Mouse (Mus musculus): ENCODE data around the gene Phf20. TPM values are rescaled to one million over a fixed set of nuclear protein-coding genes. Genes with fewer than 3 reads are reported as not detected.
"Not testable (repeated sequence)": the region's sequence is repeated elsewhere in the genome, so short reads cannot be mapped to it uniquely, and the experiment has no call there.

The Phf20 gene
- polyA plus RNA-seq, 3 experiments from 2014 or later = 56.7 to 100 (median 81.3) TPM

GRCm38 (mm10) chr2:156201486-156201885 lies 5.2 kb downstream of the Phf20 start:
- ATAC-seq = no peak

- ATAC-seq = no peak
Measured at GRCm38 (mm10) chr2:156202848-156203437, 6.7 kb downstream of the Phf20 start.

- ATAC-seq = no peak
Measured at GRCm38 (mm10) chr2:156203917-156204316, 7.7 kb downstream of the Phf20 start.

GRCm38 (mm10) chr2:156217786-156218185 lies 21.5 kb downstream of the Phf20 start:
- no peak for ATAC-seq

GRCm38 (mm10) chr2:156222100-156222499 lies 25.8 kb downstream of the Phf20 start:
- ATAC-seq = no peak

- ATAC-seq = no peak
Measured at GRCm38 (mm10) chr2:156224043-156224442, 27.8 kb downstream of the Phf20 start.

GRCm38 (mm10) chr2:156227689-156228088 lies 31.4 kb downstream of the Phf20 start:
- no peak for ATAC-seq

GRCm38 (mm10) chr2:156229171-156229570 lies 32.9 kb downstream of the Phf20 start:
- no peak for ATAC-seq

GRCm38 (mm10) chr2:156231340-156231739 lies 35.1 kb downstream of the Phf20 start:
- no peak for ATAC-seq

- no peak for ATAC-seq
Measured at GRCm38 (mm10) chr2:156233275-156233948, 37.1 kb downstream of the Phf20 start.

- not testable (repeated sequence) for ATAC-seq
Measured at GRCm38 (mm10) chr2:156234016-156234415, 37.8 kb downstream of the Phf20 start.

GRCm38 (mm10) chr2:156235847-156236246 lies 39.6 kb downstream of the Phf20 start:
- ATAC-seq = no peak

- ATAC-seq = no peak
Measured at GRCm38 (mm10) chr2:156241662-156242061, 45.4 kb downstream of the Phf20 start.

GRCm38 (mm10) chr2:156243011-156243410 lies 46.7 kb downstream of the Phf20 start:
- no peak for ATAC-seq

- no peak for ATAC-seq
Measured at GRCm38 (mm10) chr2:156247599-156247998, 51.3 kb downstream of the Phf20 start.

- ATAC-seq = no peak
Measured at GRCm38 (mm10) chr2:156250761-156251160, 54.5 kb downstream of the Phf20 start.

GRCm38 (mm10) chr2:156251291-156251690 lies 55.0 kb downstream of the Phf20 start:
- ATAC-seq = no peak

- peak; percentile 64 for ATAC-seq
Measured at GRCm38 (mm10) chr2:156257051-156257450, 60.8 kb downstream of the Phf20 start.

- peak; percentile 79 for ATAC-seq
Measured at GRCm38 (mm10) chr2:156257922-156258761, 61.9 kb downstream of the Phf20 start.

GRCm38 (mm10) chr2:156260968-156261367 lies 64.7 kb downstream of the Phf20 start:
- ATAC-seq = no peak

GRCm38 (mm10) chr2:156263204-156263893 lies 67.1 kb downstream of the Phf20 start:
- peak; percentile 55 for ATAC-seq

GRCm38 (mm10) chr2:156267636-156268035 lies 71.4 kb downstream of the Phf20 start:
- ATAC-seq = no peak

GRCm38 (mm10) chr2:156272553-156272952 lies 76.3 kb downstream of the Phf20 start:
- no peak for ATAC-seq

Measured in inflammation-experienced regulatory T-cells, adult 6 months (primary cell).